Mouse (Mus musculus) stomach, postnatal 0 days (tissue): ENCODE measurements around the gene Itgb1bp2.

Experiments used
- CTCF ChIP-seq: IDR thresholded peaks from 2 replicates; pipeline ENCODE4 v1.5.1; 2016; ENCODE audit warnings: antibody characterized with exemption, low read depth, mild to moderate bottlenecking, moderate library complexity
- EP300 ChIP-seq: optimal IDR thresholded peaks from 2 replicates; pipeline ENCODE3; 2016; ENCODE audit warnings: antibody characterized with exemption

DNA sequence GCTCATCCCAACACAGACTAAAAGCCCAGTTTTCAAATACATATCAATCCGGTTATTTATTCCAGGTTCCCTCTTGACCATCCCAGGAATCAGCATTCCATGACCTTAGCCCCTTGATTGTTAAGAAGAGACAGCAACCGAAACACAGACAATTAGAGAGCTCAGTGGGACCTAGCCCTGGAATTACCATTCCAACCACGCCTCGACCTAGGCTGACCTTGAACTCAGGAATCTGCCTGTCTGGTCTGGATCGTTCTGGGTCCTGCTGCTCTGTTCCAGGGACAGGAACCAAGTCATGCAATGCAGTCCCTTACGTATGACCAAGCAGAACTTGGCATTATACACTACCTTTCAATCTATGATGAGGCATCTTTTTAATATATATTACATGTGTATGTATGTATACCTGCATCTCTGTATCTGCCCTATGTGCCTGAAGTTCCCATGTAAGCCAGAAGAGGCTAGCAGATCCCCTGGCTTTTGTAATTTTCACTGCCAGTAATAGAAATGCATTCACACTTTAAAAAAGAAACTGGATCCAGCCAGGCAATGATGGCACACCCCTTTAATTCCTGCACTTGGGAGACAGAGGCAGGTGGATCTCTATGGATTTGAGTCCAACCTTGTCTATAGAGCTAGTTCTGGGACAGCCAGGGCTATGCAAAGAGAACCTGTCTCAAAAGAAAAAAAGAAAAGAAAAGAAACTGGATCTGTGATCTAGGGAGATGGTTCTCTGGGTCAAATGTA lies 32.9 kb downstream of the Itgb1bp2 start:
- TF ChIP-seq CTCF = no peak
- TF ChIP-seq EP300 = no peak
